Mouse (Mus musculus): ENCODE results near the gene Angptl8.

GRCm38 (mm10) chr9:21816716-21817305, 18.5 kb upstream of the Angptl8 start:
- TF ChIP-seq MAX (IDR thresholded peaks at IDR 0.05), result no peak
- no peak for TF ChIP-seq CTCF (IDR thresholded peaks at IDR 0.05; ENCODE audit: control insufficient read depth, insufficient read depth, insufficient read length)
- peak; percentile 21 for TF ChIP-seq USF1 (IDR thresholded peaks at IDR 0.05; ENCODE audit: low read depth)
- no peak for TF ChIP-seq FOSL1 (IDR thresholded peaks at IDR 0.05; ENCODE audit: insufficient read depth, low read length, poor library complexity, severe bottlenecking)
- no peak for TF ChIP-seq MYOG (IDR thresholded peaks at IDR 0.05; ENCODE audit: control insufficient read depth, extremely low read depth, insufficient read length)
- no peak for TF ChIP-seq MYOD1 (IDR thresholded peaks at IDR 0.05; ENCODE audit: control insufficient read depth, insufficient read length, low read depth)
- TF ChIP-seq CEBPB (IDR thresholded peaks at IDR 0.05; ENCODE audit: low read depth), result no peak

Measured in C2C12 (cell line).